In the genomic region with DNA sequence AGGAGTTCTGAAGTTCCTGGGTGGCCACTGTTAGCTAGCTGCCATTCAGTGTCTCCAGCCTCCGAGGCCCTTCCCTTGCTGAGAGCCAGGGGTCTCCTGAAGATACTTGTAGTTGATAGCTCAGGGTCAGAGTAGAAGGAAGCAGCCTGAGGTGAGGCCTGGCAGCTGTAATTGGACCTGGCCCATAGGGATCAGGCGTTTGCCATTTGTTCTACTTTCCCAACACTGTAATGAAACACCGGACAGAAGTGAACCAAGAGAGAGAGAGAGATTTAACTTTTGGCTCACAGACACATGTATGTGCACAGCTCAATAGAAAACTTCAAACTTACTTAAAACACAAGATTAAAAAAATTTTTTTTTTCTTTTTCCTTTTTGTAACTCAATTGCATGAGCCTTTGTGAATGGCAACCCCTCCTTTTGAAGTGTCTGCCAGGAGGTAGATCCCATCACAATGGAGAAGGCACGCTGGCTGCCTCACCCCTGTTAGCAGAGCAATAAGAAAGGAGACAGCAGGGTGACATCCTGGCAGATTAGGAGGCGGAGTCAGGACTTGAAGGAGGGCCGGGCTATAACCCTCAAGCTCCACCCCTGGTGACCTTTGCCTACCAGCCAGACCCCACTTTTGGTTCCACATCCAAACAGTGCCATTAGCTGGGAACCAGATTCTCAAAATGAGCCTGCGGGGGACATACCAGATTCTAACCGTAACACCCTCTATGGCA, we compare ENCODE assay signal across 20 mouse cellular contexts. TPM values are rescaled to one million over a fixed set of nuclear protein-coding genes. Genes with fewer than 3 reads are reported as not detected.
DNase-seq lines count a peak whose midpoint lies in the region; ATAC-seq and TF ChIP-seq lines count a peak whose summit lies in the region.
"Had no signal": no experiment of that assay in that cellular context is flagged by ENCODE, and none has a peak within 500 bp of the region (broad histone marks: within the 10 kb centered on the region; RNA-seq: fewer than 3 reads in every experiment).

No protein-coding gene starts in this region.

- no peaks in the 10 kb centered on the region for H3K9me3 ChIP-seq in forebrain, embryonic 10.5 days
- no peaks in the 10 kb centered on the region for H3K9me3 ChIP-seq in forebrain, embryonic 16.5 days (ENCODE audit: control insufficient read depth, low read length)
- no peaks in the 10 kb centered on the region for H3K9me3 ChIP-seq in intestine, embryonic 16.5 days (ENCODE audit: control insufficient read depth, low read length)
- no peaks in the 10 kb centered on the region for H3K9me3 ChIP-seq in intestine, postnatal 0 days (ENCODE audit: control insufficient read depth)
- H3K9me3 ChIP-seq in ES-E14 (ENCODE audit: control insufficient read depth, insufficient read depth, low read depth, low read length), result no peaks in the 10 kb centered on the region
- H3K9me3 ChIP-seq: embryonic facial prominence, embryonic 15.5 days; heart, embryonic 15.5 days; hindbrain, embryonic 13.5 days; limb, embryonic 12.5 days had no signal

- 23% methylated on average over 8 of the region's 8 CpGs for WGBS in forebrain, embryonic 10.5 days
- 29% methylated on average over 8 of the region's 8 CpGs for WGBS in forebrain, embryonic 16.5 days
- WGBS in intestine, embryonic 16.5 days, result 54% methylated on average over 8 of the region's 8 CpGs
- WGBS in intestine, postnatal 0 days, result 64% methylated on average over 8 of the region's 8 CpGs

- H3K4me1 ChIP-seq in forebrain, embryonic 10.5 days, result peaks cover 73% of the 10 kb centered on the region
- H3K4me1 ChIP-seq in forebrain, embryonic 16.5 days (replicated peaks; ENCODE audit: control insufficient read depth, insufficient read depth, low read length), result peaks cover 20% of the 10 kb centered on the region
- peaks cover 8% of the 10 kb centered on the region; the same call in 1 of the 2 replicates for H3K4me1 ChIP-seq in intestine, embryonic 16.5 days (ENCODE audit: control insufficient read depth, insufficient read depth, low read length)
- peaks cover 5% of the 10 kb centered on the region; the same call in 1 of the 2 replicates for H3K4me1 ChIP-seq in intestine, postnatal 0 days (replicated peaks; ENCODE audit: control insufficient read depth, insufficient read depth, low read length)
- peaks cover 4 to 32% of the 10 kb centered on the region in 2 experiments; a peak in 3 of 4 replicates for H3K4me1 ChIP-seq in ES-E14 (ENCODE audit: control insufficient read depth in 2 of 2, insufficient read depth in 2 of 2, low read length in 2 of 2, poor library complexity in 1 of 2)
- H3K4me1 ChIP-seq: heart, embryonic 15.5 days had no signal

- no peak overlapping the region for H3K4me2 ChIP-seq in forebrain, embryonic 16.5 days (ENCODE audit: low read length)
- no peak overlapping the region for H3K4me2 ChIP-seq in intestine, embryonic 16.5 days (ENCODE audit: low read depth, low read length)
- no peak overlapping the region for H3K4me2 ChIP-seq in intestine, postnatal 0 days (replicated peaks; ENCODE audit: low read depth)
- H3K4me2 ChIP-seq: embryonic facial prominence, embryonic 15.5 days; heart, embryonic 15.5 days; hindbrain, embryonic 13.5 days; limb, embryonic 12.5 days had no signal

- no peak for ATAC-seq in forebrain, embryonic 16.5 days
- ATAC-seq in intestine, embryonic 16.5 days, result 0 out of 2 replicates have a peak, but pooled peaks have one; percentile 26
- ATAC-seq in intestine, postnatal 0 days, result no peak

- no peak overlapping the region for H3K9ac ChIP-seq in forebrain, embryonic 16.5 days (replicated peaks; ENCODE audit: low read depth, low read length)
- H3K9ac ChIP-seq in intestine, embryonic 16.5 days (ENCODE audit: low read depth, low read length), result no peak overlapping the region
- H3K9ac ChIP-seq in intestine, postnatal 0 days (ENCODE audit: low read depth, low read length), result no peak overlapping the region
- no peak overlapping the region; the same call in 1 of the 2 replicates for H3K9ac ChIP-seq in ES-E14 (ENCODE audit: insufficient read depth, low read depth, low read length, poor library complexity, severe bottlenecking)
- H3K9ac ChIP-seq: embryonic facial prominence, embryonic 15.5 days; heart, embryonic 15.5 days; hindbrain, embryonic 13.5 days; limb, embryonic 12.5 days had no signal

- no peak for DNase-seq in forebrain, embryonic 10.5 days (ENCODE audit: extremely low spot score, low spot score)
- peak; percentile 83 for DNase-seq in ES-E14 (ENCODE audit: low read depth, low spot score)
- peak; percentile 47 for DNase-seq in embryo, embryonic 9.5 days (ENCODE audit: extremely low spot score)
- DNase-seq in cerebellum, adult 8-10 months, result no peak
- DNase-seq in layer of hippocampus, postnatal 10 days (ENCODE audit: low spot score in 2 of 2), result no peak
- DNase-seq: cerebellum, adult 11 months; gastrocnemius, adult 2 months; heart, adult 18-20 months; kidney, adult 18-20 months; kidney, postnatal 10 days; lung, postnatal 14 days; thymus, postnatal 25 days had no signal

- H3K4me3 ChIP-seq in forebrain, embryonic 10.5 days, result no peak overlapping the region
- H3K4me3 ChIP-seq in forebrain, embryonic 16.5 days (replicated peaks; ENCODE audit: low read length), result no peak overlapping the region
- H3K4me3 ChIP-seq in intestine, embryonic 16.5 days (ENCODE audit: low read length), result no peak overlapping the region
- H3K4me3 ChIP-seq in intestine, postnatal 0 days (ENCODE audit: low read depth, low read length), result no peak overlapping the region
- H3K4me3 ChIP-seq in ES-E14 (ENCODE audit: insufficient read depth in 1 of 2, low read depth in 1 of 2, low read length in 2 of 2, poor library complexity in 1 of 2, severe bottlenecking in 1 of 2), result peak overlapping the region; percentile 42 to 49; a peak in 2 of 4 replicates
- H3K4me3 ChIP-seq: embryonic facial prominence, embryonic 15.5 days; gastrocnemius, adult 2 months; heart, embryonic 15.5 days; hindbrain, embryonic 13.5 days; layer of hippocampus, adult 2 months; limb, embryonic 12.5 days had no signal

- H3K27ac ChIP-seq in forebrain, embryonic 10.5 days, result peak overlapping the region; percentile 72
- no peak overlapping the region for H3K27ac ChIP-seq in forebrain, embryonic 16.5 days (ENCODE audit: low read length)
- no peak overlapping the region for H3K27ac ChIP-seq in intestine, embryonic 16.5 days (ENCODE audit: low read length)
- H3K27ac ChIP-seq in intestine, postnatal 0 days (ENCODE audit: low read depth, low read length), result no peak overlapping the region
- H3K27ac ChIP-seq in ES-E14 (ENCODE audit: insufficient read depth, low read depth, low read length, poor library complexity, severe bottlenecking), result peak overlapping the region; percentile 84
- H3K27ac ChIP-seq: embryonic facial prominence, embryonic 15.5 days; gastrocnemius, adult 2 months; heart, embryonic 15.5 days; hindbrain, embryonic 13.5 days; layer of hippocampus, adult 2 months; limb, embryonic 12.5 days had no signal

- in situ Hi-C loops in ES-E14 (cut with MboI; ENCODE audit: low sequenced_read_pairs in 2 of 2, unreplicated experiment in 2 of 2), result no loop called here

- no peaks in the 10 kb centered on the region for H3K36me3 ChIP-seq in forebrain, embryonic 10.5 days (replicated peaks)
- no peaks in the 10 kb centered on the region for H3K36me3 ChIP-seq in forebrain, embryonic 16.5 days (ENCODE audit: control insufficient read depth, insufficient read depth)
- no peaks in the 10 kb centered on the region for H3K36me3 ChIP-seq in intestine, embryonic 16.5 days (ENCODE audit: control insufficient read depth, insufficient read depth, low read length)
- H3K36me3 ChIP-seq in intestine, postnatal 0 days (ENCODE audit: control insufficient read depth, insufficient read depth), result no peaks in the 10 kb centered on the region
- H3K36me3 ChIP-seq in ES-E14 (ENCODE audit: control insufficient read depth, insufficient read depth, low read length, poor library complexity, severe bottlenecking), result no peaks in the 10 kb centered on the region
- H3K36me3 ChIP-seq: embryonic facial prominence, embryonic 15.5 days; heart, embryonic 15.5 days; hindbrain, embryonic 13.5 days; limb, embryonic 12.5 days had no signal

- no peak for TF ChIP-seq CTCF in intestine, postnatal 0 days (IDR thresholded peaks at IDR 0.05; ENCODE audit: low read depth)

- H3K27me3 ChIP-seq in forebrain, embryonic 10.5 days (ENCODE audit: poor library complexity, severe bottlenecking), result peaks cover 17% of the 10 kb centered on the region
- H3K27me3 ChIP-seq in forebrain, embryonic 16.5 days (replicated peaks; ENCODE audit: control insufficient read depth, insufficient read depth, low read length), result no peaks in the 10 kb centered on the region
- no peaks in the 10 kb centered on the region for H3K27me3 ChIP-seq in intestine, embryonic 16.5 days (replicated peaks; ENCODE audit: control insufficient read depth, insufficient read depth, low read length)
- H3K27me3 ChIP-seq in intestine, postnatal 0 days (replicated peaks; ENCODE audit: control insufficient read depth, insufficient read depth, low read length), result no peaks in the 10 kb centered on the region
- H3K27me3 ChIP-seq: embryonic facial prominence, embryonic 15.5 days; heart, embryonic 15.5 days; hindbrain, embryonic 13.5 days had no signal

TF ChIP-seq in ES-E14, 5 proteins besides CTCF, POLR2A, EP300 and RAD21:
- TF ChIP-seq ZNF384 (IDR thresholded peaks at IDR 0.05; ENCODE audit: low read depth, low read length), result 0 out of 2 replicates have a peak, but pooled peaks have one; percentile 15
- TF ChIP-seq HCFC1 (IDR thresholded peaks at IDR 0.05; ENCODE audit: borderline replicate concordance, insufficient read depth, low read length), result no peak

RNA-seq across cellular contexts. Expression of a gene that starts 19.7 kb away (rescaled TPM):
- 7.8 and 10.0 TPM in 2 replicates for polyA plus RNA-seq in forebrain, embryonic 10.5 days (2016; fragmentation: Nextera tagmentation; extraction: Ambion mirVana)
- 133 and 143 TPM in 2 replicates for polyA plus RNA-seq in forebrain, embryonic 16.5 days (2015; fragmentation: Nextera tagmentation; extraction: Ambion mirVana)
- 5.8 and 6.1 TPM in 2 replicates for polyA plus RNA-seq in intestine, embryonic 16.5 days (2015; fragmentation: Nextera tagmentation; extraction: Ambion mirVana)
- polyA plus RNA-seq in intestine, postnatal 0 days (2015; fragmentation: Nextera tagmentation; extraction: Ambion mirVana), result 2.3 and 2.6 TPM in 2 replicates
- 63.1 and 73.6 TPM in 2 replicates for total RNA-seq in ES-E14 (2012; rRNA removed)
- 100 to 1,000 TPM; 561 to 584 TPM for total RNA-seq in layer of hippocampus, postnatal 10 days (2021)

Comparison
In these comparisons a context has a peak if more than half of its experiments do, and no peak if none do; other contexts are left out.
1. H3K27ac ChIP-seq: peak in forebrain, embryonic 10.5 days (single experiment) and ES-E14 (single experiment); none in forebrain, embryonic 16.5 days (single experiment), intestine, embryonic 16.5 days (single experiment) and intestine, postnatal 0 days (single experiment).
2. RNA of a gene that starts 19.7 kb away (polyA plus RNA-seq): 133 to 143 TPM in forebrain, embryonic 16.5 days; 7.8 to 10.0 TPM in forebrain, embryonic 10.5 days, 5.8 to 6.1 TPM in intestine, embryonic 16.5 days and 2.3 to 2.6 TPM in intestine, postnatal 0 days; every median in the first group is over 10 times any median in the second.
3. DNase-seq: peak in ES-E14 (single experiment) and embryo, embryonic 9.5 days (single experiment); none in forebrain, embryonic 10.5 days (single experiment), cerebellum, adult 8-10 months (single experiment) and layer of hippocampus, postnatal 10 days (0 of 2).
4. H3K4me3 ChIP-seq: peak in ES-E14 (2 of 2); none in forebrain, embryonic 10.5 days (single experiment), forebrain, embryonic 16.5 days (single experiment), intestine, embryonic 16.5 days (single experiment) and intestine, postnatal 0 days (single experiment).